Mouse (Mus musculus) CH12F3 (cell line): Measurements from ENCODE around the gene Atxn7.

Experiments used
- in situ Hi-C: fragments of 300-500 bp; cut with MboI; formaldehyde crosslinking; loops from 2 replicates; pipeline ENCODE4 v1.14.3; 2020; ENCODE audit warnings: low sequenced_read_pairs

Gene Atxn7

DNA sequence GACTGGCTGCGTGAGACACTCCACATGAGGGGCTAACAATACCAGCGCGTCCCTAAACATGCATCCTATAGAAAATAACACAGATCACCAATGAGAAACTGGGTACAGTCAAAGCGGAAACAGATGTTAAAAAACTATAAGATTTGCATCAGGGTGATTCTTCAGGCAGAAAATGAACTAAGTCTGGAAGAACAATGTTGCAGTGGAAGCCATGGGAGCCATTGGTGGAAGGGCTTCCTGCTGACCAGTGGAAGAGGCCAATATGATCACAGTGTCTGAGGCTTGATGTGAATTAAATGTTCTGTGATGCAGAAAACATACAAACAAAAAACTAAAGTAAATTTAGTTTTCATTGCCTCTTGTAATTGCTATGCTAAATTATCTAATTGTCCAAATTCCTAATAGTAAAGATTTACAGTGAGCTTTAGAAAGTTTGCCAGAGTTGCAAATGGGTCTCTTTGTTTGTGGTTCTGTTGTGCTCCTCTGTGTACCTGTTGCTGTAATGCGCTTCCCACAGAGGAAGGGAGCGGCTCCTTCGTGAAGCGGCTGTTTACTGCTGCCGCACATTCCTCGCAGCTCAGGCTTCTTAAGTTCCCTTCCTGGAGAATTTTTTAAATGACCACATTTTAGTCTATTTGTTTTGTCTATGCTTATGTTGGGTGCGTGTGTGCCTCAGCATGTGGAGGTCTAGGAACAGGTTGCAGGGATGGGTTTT is 101.4 kb downstream of the Atxn7 start:
- in situ Hi-C loops: no loop called here

DNA sequence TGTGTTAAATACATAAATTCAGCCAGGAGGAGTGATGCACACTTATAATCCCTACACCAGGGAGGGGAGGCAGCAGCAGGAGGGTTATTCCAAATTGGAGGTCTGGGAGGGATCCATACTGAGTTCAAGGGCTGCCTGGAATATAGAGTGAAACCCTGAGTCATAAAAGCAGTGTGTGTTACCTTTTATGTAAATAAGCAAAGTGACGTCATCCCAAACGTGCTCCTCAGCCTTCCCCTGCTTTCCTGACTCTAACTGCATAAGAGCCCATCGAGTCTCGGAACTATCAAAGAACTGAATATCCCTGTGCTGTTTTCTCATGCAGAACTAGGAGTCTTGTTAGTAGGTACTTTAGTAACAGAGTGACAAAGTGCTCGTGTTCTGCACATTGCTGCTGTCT is 102.1 kb downstream of the Atxn7 start:
- in situ Hi-C loops: no loop called here

DNA sequence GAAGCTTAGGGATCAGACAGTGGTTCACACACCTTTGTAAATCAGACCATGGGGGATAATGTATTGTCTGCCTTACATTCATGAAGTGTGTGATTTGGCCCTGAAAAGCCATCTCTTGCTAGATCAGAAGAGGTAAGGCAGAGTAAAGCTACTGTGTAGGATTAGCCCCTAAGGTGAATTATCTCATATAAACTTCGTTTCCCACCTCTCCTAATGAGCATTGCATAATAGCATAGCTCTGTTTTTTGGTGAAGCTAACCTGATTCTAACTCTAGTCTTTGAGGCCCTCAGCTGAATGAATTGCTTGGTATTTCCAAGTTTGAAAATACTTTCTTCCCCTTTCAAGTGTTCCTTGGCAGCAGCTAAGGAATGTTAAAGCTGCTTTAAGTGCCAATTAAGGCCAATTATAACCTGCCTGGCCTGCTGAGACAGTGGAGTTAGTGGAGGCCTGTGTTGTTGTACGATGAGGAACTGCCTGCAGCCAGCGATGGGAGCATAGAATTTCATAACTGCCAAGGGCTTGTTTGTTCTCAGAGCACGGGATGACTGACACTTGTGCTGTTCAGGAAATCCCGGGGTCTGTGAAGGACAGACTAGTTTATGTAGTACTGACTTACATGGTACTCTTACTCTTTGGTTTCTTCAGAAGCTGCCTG is 103.4 kb downstream of the Atxn7 start:
- in situ Hi-C loops: no loop called here

DNA sequence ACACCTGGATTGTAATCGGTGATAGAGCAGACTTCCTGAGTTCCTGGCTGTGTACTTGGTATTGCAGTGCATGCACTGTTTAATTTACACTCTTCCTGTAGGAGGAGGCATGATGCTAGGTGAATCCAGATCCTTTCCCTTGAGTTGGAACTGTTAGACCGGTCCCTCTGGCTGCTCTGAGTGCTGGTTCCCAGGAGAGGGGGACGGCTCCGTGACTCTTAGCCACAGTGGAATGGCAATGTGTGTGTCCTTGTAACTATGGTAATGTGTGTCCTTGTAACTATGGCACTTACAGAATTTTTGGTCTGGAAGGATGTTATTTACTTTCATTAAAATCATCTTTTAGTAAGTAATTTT is 103.9 kb downstream of the Atxn7 start:
- in situ Hi-C loops: no loop called here

- in situ Hi-C loops: no loop called here
Observed at GRCm38 (mm10) chr14:14066241-14066640, 105.0 kb downstream of the Atxn7 start.

GRCm38 (mm10) chr14:14067648-14068472 is 106.6 kb downstream of the Atxn7 start:
- in situ Hi-C loops: no loop called here

GRCm38 (mm10) chr14:14068553-14068952 is 107.3 kb downstream of the Atxn7 start:
- in situ Hi-C loops: no loop called here

DNA sequence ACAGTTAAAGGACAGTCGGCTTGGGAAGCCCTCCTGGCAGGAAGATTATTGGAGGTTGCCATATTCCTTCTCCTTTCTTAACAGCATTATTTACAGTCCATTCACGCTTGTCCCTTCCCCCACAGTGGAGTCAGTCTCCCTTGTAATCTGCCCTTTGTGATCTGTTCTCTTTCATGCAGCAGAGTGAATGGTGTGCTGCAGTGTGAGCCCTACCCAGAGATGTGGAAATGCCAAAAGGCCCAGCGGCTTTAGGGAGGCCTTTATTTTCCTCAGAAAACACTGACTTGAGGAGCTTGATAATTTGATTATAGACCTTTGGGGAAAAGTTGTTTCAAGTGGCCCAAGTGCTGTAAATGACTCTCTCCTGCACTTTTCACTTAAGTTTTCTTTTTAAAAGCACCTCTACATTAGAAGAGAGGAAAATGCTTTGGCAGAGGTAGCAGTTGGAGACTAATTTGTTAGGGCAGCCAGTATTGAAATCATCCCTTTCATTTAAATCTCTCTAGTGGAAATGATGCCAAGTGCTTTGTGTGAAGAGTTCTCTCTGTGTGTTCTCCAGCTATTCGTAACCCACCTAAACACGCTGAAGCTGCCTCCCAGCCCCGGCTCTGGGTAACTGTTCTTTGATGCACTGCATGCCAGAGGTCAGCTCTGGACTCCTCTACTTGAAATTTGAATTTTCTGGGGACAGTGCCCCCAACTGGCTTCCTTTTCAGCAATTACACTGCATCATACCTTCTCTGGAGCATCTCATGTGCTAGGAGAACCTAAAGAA is 109.5 kb downstream of the Atxn7 start:
- in situ Hi-C loops: no loop called here

GRCm38 (mm10) chr14:14071456-14071855 is 110.2 kb downstream of the Atxn7 start:
- in situ Hi-C loops: no loop called here

DNA sequence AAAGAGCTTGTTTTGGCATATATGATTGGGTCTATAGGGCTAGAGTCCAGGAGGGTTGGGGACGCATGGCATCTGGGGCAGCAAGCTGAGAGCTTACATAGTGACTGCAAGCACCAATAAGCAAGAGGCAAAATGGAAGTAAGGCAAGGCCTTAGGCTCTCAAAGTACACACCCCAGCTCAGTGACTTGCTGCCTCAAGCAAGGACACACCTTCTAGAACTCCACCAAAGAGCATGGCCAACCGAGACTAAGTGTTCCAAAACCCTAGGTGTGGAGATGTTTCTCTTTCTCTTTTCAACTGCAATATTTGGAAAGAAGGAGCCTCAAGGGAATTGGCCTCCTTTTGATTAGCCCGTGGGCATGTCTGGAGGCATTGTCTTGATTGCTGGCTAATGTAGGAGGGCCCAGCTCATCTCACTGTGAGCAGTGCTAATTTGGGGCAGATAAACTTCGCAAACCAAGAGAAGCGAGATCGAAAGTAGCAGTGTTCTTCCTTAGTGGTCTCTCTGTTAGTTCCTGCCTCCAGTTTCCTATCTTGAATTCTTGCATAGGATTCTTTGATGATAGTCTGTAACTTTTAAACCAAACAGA is 119.5 kb downstream of the Atxn7 start:
- in situ Hi-C loops: no loop called here

DNA sequence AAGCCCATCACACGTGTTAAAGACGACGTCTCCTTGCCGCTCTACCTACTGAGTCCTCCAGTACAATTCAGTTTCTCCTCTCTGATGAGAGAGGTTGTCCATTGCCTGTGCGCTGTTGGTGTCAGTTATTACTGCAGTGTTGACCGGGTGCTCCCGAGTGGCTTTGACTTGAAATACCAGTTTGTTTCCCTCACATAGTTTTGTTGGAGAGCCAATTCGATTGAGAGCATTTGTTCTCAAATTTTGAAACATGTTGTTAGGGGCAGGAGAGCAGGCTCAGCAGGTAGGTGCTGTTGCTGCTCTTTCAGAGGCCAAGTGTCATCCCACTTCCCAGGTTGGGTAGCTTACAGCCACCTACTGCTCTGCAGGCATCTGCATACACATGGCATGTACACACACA is 122.6 kb downstream of the Atxn7 start:
- in situ Hi-C loops: no loop called here

DNA sequence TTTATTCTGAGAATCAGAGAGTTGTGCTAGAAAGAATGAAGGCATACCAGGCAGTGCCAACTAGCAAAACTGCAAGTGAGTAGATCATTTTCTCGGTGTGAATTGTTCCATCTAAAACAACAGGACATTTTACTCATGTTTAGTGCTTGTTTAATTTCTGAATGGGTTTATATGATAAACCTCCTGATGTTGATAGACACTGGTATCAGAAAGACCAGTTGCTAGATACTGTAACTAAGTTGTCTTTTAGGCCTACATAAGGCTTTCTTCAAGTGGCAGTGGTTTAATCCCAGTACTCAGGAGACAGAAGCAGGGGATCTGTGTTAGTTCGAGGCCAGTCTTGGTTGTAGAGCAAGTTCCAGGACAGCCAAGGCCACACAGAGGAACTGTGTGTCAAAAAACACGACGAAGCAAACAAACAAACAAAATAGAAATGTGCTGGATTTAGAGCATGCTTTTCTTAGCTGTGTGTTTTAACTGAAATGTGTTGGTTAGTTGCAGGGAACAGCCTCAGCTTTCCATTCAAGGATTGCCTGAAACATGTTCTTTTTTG is 125.5 kb downstream of the Atxn7 start:
- in situ Hi-C loops: no loop called here

DNA sequence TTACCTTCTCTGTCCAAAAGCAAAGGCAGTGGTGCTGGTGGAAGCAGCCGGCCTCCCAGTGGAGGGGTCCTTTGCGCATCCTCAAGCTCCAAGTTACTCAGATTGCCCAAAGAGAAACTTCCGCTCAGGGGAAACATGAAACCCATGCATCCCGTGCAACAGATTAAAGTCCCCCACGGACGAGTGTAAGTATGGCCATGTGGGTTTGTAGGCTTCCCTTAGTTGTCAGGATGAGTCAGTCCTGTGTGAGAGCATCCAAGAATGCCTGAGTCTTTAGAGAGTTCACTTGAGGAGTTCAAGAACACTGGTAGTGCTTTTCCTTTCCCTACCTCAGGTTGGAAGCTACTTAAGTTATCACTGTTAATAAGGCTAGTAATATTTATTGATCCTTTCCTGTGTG is 126.1 kb downstream of the Atxn7 start:
- in situ Hi-C loops: no loop called here

DNA sequence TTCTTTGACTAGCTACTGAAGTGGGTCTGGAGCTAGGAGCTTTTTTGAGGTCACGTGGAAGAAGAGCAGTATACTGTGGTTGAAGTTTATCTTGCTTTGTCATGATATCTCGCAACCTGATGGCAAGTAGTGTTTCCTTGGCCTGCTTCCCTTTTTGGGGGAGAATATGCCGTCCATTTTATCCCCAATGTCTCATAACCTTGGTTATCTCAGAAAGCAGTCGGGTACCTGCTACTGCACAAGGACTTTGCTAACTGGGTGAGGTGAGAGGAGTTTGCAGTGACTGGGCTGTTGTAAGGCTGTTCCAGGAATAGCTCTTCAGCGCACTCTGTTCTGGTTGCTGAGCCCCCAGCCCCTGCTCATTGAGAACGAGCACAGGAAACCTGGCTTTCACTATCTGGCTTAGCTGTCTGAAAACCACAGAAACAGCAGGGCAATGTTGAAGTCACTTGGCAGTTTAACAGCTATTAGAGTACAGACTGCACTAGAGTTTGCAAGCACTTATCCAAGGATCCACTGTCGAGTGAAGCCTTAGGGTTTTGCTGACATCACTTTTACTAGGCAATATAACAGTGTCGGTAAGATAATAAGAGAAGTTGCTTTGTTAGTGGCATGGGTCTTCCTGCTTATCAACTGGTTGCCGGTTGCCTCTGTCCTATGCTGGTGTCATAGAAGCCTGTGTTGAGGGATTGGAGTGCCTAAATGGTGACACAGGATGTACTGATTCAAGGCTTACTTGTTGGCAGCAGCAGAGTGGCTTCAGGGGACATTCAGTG is 127.0 kb downstream of the Atxn7 start:
- in situ Hi-C loops: no loop called here

- in situ Hi-C loops: no loop called here
Observed at GRCm38 (mm10) chr14:14090571-14090970, 129.3 kb downstream of the Atxn7 start.

DNA sequence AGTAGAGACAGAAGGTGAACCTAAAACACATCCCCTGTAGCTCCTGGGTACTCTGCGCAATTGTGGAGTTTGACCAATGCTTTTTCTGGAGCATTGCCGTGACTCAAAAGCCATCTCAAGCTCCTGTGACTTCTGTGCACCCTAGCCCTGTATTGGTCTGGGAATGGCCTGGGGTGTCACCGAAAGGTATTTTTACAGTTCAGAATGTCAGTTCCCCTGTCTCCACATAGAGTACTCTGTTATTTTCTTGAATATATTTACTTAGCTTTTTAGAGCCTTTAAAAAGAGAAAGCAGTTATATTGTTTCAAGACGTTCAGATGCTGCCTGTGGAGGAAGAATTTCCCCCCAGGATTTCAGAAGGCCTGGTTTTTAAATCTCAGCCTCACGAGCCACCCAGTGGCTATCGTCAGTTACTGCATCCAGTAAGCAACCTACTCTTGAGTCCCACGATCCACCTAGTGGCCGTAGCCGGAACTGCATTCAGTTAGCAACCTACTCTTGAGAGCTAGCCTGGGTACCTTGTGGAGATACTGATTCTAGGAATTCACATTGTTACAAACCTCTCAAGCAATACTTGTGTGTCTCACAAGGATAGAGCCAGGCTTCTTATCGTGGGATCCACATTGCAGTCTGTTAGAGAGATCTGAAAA is 137.2 kb downstream of the Atxn7 start:
- in situ Hi-C loops: no loop called here

GRCm38 (mm10) chr14:14100773-14101280 is 139.6 kb downstream of the Atxn7 start:
- in situ Hi-C loops: no loop called here

DNA sequence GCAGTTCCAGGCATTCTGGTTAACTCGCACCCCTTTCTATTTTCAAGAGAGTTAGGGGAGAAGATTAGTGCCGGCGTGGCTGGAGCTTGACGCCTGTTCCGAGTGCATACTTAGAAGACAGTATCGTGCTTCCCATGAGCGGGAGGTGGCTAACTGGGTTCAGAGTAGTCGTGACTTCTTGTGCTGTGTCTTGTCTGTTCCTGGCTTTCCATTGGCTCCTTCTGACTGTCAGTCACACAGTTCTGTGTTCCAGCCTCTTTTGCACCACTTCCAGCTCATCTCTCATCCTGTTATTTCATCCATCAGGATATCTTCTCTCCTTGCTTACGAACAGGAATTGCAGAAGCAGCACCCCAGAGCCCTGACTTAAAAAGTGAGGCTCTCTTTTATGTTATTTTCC is 140.1 kb downstream of the Atxn7 start:
- in situ Hi-C loops: no loop called here
